Mouse (Mus musculus) erythroblast, embryonic 14.5 days (primary cell): Measurements from ENCODE around the gene Zfp865.

Experiments
- GATA1 ChIP-seq: IDR thresholded peaks from 2 replicates; pipeline ENCODE4 v1.6.1; 2012; ENCODE audit warnings: low read length, inconsistent platforms, mixed read lengths
- TAL1 ChIP-seq: IDR thresholded peaks from 3 replicates; pipeline ENCODE4 v1.6.1; 2012; ENCODE audit warnings: low read length, inconsistent platforms, mixed read lengths

DNA sequence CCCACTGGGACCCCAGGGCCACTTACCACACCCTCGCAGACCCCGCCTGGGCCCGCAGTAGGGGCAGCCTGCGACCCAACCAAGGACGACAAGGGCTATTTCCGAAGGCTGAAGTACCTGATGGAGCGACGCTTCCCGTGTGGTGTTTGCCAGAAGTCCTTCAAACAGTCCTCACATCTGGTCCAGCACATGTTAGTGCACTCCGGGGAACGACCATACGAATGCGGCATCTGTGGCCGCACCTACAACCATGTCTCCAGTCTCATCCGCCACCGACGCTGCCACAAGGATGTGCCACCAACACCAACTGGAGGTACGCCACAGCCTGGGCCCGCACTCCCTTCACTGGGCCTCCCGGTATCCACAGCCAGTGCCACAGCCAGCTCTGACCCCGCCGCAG, 9.4 kb downstream of the Zfp865 start:
- TF ChIP-seq GATA1 (no peak), TAL1 (no peak)
